Mouse (Mus musculus) monocyte, adult 5-6 weeks (primary cell): Measurements from ENCODE around the gene Mark4. TPM values are rescaled to one million over a fixed set of nuclear protein-coding genes. Genes with fewer than 3 reads are reported as not detected.

Experiments used
- total RNA-seq: library from RNA; stranded (forward); fragments of 200-1000, 200-491, 200-594 nt; gene quantifications from 3 replicates; pipeline ENCODE4 v1.2.3, GENCODE M21; 2017

The Mark4 gene
- total RNA-seq, 1 experiment from 2014 or later = 9.6 TPM

Other genes with a start within 250 kb of the Mark4 start
- 0.19 to 0.32 TPM in 2 of 3 replicates, not detected in the other for gene Gpr4, start 246.3 kb downstream of the Mark4 start, total RNA-seq
- 11.5 to 32.0 TPM (median 14.7 TPM) in 3 replicates for gene Opa3, start 230.5 kb downstream of the Mark4 start, total RNA-seq
- 230 to 263 TPM (median 254 TPM) in 3 replicates for gene Vasp, start 187.0 kb downstream of the Mark4 start, total RNA-seq
- gene Ppm1n, start 178.8 kb downstream of the Mark4 start, total RNA-seq = 1.9 TPM in 1 of 3 replicates, not detected in the others
- gene Rtn2, start 176.2 kb downstream of the Mark4 start, total RNA-seq = not detected in 3 replicates
- 30.9 to 43.8 TPM (median 36.9 TPM) in 3 replicates for gene Fosb, start 148.8 kb downstream of the Mark4 start, total RNA-seq
- gene Ercc1, start 114.0 kb downstream of the Mark4 start, total RNA-seq = 15.0 to 19.8 TPM (median 18.0 TPM) in 3 replicates
- 6.9 to 8.9 TPM (median 7.2 TPM) in 3 replicates for gene Cd3eap, start 99.3 kb downstream of the Mark4 start, total RNA-seq
- gene Ppp1r13l, start 99.1 kb downstream of the Mark4 start, total RNA-seq = not detected in 3 replicates
- 21.0 to 32.4 TPM (median 25.4 TPM) in 3 replicates for gene Ercc2, start 76.8 kb downstream of the Mark4 start, total RNA-seq
- 1.6 TPM in 2 of 3 replicates, not detected in the other for gene Klc3, start 54.7 kb downstream of the Mark4 start, total RNA-seq
- not detected in 3 replicates for gene Ckm, start 54.0 kb downstream of the Mark4 start, total RNA-seq
- gene Exoc3l2, start 4.5 kb upstream of the Mark4 start, total RNA-seq = 0.11 to 1.4 TPM (median 0.49 TPM) in 3 replicates
- 3.5 to 4.4 TPM (median 4.0 TPM) in 3 replicates for gene Bloc1s3, start 49.5 kb upstream of the Mark4 start, total RNA-seq
- 19.9 to 35.2 TPM (median 23.4 TPM) in 3 replicates for gene Trappc6a, start 49.6 kb upstream of the Mark4 start, total RNA-seq
- not detected in 3 replicates for gene Nkpd1, start 59.0 kb upstream of the Mark4 start, total RNA-seq
- 8.9 to 26.0 TPM (median 18.8 TPM) in 3 replicates for gene Ppp1r37, start 104.3 kb upstream of the Mark4 start, total RNA-seq
- 4.2 to 8.9 TPM (median 5.1 TPM) in 3 replicates for gene Zfp296, start 118.5 kb upstream of the Mark4 start, total RNA-seq
- gene Gemin7, start 118.8 kb upstream of the Mark4 start, total RNA-seq = 52.9 to 68.5 TPM (median 62.3 TPM) in 3 replicates
- gene Clasrp, start 145.7 kb upstream of the Mark4 start, total RNA-seq = 43.4 to 59.5 TPM (median 53.5 TPM) in 3 replicates
- 26.3 to 29.9 TPM (median 27.3 TPM) in 3 replicates for gene Relb, start 170.6 kb upstream of the Mark4 start, total RNA-seq
- gene Clptm1, start 206.2 kb upstream of the Mark4 start, total RNA-seq = 42.6 to 53.9 TPM (median 51.1 TPM) in 3 replicates
- 221 to 583 TPM (median 515 TPM) in 3 replicates for gene Apoc2, start 219.1 kb upstream of the Mark4 start, total RNA-seq
- not detected in 3 replicates for gene Gm44805, start 222.6 kb upstream of the Mark4 start, total RNA-seq
- 0.48 TPM in 1 of 3 replicates, not detected in the others for gene Apoc4, start 222.7 kb upstream of the Mark4 start, total RNA-seq
- 10.9 to 16.5 TPM (median 12.4 TPM) in 3 replicates for gene Apoc1, start 233.8 kb upstream of the Mark4 start, total RNA-seq
- gene Apoe, start 240.4 kb upstream of the Mark4 start, total RNA-seq = 4,026 to 6,646 TPM (median 6,582 TPM) in 3 replicates